Mouse (Mus musculus) thymus, postnatal 36 days (tissue): ENCODE measurements around the gene Ralgps2.

Experiments used
- DNase-seq, 2 experiments: peaks; one replicate each; pipeline ENCODE4 v3.0.0; 2022; ENCODE audit warnings: mixed read lengths in 2 of 2

Gene Ralgps2

DNA sequence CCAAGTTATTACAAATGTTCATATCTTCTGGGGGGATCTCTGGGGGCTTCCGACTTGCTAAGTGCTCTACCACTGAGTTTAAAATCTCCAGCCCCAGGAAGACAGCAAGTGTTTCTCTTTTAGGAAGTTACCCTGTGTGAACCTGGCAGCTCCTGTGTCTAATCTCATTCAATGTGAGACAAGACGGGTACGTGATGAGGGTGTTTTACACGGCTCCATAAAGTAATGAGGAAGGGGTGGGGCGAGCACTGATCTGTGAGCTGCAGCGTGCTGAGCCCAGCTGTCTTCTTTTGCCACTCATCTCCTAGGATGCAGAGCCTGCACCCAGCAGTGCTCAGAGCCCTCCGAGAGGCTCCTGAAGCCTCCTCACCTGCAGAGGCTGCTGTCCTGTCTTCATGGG is 127.5 kb downstream of the Ralgps2 start:
- no peak for DNase-seq

DNA sequence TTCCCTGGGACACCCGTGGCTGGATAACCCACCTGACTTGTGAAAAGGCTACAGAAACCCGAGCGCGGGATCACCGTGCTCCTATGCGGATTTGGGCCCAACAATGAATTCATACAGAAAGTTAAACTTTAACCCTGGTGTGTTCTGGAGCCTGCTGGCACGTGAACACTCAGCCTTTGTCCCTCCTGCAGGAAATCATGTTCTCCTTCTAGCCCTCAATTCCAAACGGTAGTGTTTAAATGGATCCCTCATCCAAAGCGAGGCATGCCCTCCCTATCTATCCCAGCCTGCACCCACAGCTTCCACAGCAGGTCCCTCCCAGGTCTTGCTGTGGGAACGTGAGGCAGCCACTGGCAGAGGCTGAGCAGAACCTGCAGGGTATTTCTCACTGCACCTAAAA is 131.1 kb downstream of the Ralgps2 start:
- no peak for DNase-seq

DNA sequence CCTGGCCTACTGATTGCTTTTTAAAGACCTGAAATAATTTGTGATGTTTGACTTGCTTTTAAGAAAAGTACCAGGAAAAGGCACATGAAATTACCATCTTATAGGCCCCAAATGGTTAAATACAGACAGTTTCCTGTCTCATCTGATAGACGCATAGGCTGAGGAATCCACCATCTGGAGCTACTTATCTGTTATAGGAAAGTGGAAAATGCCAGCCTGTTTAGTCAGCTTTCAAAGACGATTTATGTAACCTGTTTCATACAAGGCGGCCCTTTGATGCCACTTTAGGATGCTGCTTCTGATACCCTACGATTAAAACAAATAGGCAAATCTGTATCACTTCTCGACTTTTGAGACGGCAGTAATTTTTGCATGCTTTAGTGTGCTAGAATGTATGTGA is 138.2 kb downstream of the Ralgps2 start:
- no peak for DNase-seq

DNA sequence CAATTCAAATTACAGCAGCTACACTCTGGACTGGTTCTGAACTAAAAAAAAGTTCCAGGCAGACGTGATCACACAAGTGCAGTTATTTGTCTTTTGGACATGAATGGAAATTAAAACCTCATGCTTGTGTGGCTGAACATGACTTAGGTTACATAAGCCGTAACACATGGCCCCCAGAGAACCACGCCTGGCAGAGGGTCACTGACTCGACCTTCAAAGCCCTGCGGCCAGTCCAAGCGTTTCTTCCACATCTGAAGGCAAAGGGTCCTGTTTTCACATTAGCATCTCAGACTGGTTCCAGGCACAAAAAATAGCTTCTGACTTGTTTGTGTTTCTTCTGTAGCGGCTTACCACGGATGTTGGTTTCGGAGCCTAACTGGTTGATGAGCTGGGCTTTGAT is 143.2 kb downstream of the Ralgps2 start:
- DNase-seq: no peak

DNA sequence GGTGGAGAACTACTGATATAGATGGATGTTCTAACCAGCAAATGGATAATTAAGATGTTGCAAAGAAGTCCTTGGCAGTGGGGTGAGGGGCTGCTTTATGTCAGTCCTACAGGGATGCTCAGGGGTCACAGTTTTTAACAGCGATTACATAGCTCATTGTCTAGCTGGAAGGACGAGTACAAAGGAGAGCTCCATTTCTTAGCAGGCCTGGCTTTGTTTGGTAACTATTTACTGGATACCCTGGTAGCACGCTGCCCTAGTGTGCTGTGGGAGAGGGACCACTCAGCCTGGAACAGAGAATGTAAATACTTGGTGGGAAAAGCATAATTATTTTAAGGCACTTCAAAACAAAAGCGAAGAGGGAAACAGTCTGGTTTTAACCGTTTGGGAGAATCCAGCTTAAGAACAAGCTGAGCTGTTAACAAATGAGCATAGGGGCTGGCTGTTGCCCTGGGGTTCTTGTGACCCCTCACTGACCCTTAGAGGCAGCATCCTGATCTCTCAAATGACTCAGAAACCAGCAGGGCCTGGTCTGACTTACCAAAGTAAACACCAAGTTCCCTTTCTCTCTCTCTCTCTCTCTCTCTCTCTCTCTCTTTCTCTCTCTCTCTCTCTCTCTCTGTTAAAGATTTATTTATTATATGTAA is 149.5 kb downstream of the Ralgps2 start:
- no peak for DNase-seq

DNA sequence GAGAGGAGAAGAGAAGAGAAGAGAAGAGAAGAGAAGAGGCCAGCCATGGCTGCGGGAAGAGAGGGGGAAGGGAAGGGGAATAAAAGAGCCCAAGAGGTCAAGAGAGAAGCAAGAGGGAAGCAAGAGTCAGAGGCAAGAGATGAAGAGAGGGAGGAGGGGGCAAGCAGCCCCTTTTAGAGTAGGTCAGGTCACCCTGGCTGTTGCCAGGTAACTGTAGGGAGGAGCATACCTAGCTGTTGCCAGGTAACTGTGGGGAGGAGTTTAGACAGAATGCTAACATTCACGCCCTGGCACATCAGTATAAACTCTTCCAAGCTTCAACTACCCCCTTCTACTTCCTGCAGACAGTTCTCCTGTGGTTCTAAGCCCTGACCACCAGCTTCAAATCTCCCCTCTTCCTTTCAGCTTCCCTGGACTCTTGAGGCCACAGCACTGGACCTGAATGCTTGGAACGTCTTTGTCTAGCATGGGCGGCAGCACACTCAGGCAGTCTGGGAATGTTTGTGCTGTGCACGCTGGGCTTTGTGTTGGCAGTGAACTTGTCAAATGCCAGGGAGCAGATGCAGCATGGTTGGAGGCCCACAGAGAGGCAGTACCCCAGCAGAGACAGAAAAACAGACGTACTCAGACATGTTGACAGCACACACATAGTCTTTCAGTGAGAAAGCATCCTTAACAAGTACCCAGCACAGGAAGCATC is 152.1 kb downstream of the Ralgps2 start:
- DNase-seq: no peak

DNA sequence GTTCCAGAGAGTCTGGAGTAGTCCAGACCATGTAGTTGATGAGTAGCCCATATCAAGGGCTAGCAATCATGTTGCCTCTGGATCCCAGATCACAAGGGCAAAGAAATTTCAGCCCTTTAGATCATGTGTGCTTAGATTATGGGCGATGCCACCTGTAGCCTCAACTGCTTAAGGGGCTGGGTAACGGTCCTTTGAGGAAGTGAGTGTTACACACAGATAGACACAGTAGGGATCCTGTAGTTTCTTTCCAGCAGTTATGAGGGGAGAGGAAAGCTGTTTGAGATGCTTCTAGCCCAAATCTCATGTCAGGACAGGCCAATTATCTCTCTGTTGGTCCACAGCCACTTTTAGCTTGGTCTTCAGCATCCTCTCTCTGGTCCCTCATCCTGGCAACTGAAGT is 153.4 kb downstream of the Ralgps2 start:
- DNase-seq: no peak

DNA sequence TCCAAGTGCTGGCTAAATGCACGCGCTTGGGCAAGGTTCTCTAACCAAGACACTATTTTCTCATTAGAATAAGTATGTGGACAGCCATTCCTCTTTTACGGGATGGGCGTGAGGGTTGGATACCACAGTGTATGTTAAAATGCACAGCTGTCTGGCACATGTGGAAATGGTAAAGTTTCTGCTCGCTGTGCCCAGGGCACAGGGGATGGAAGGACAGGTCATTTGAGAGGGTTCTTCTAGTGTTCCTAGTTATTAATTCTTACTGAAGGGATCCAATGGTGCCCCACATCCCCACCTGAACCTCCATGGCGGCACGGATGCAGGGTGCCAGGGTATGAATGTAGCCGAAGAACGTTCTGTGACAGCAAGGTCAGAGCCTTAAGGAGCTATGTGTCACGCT is 154.5 kb downstream of the Ralgps2 start:
- DNase-seq: no peak

DNA sequence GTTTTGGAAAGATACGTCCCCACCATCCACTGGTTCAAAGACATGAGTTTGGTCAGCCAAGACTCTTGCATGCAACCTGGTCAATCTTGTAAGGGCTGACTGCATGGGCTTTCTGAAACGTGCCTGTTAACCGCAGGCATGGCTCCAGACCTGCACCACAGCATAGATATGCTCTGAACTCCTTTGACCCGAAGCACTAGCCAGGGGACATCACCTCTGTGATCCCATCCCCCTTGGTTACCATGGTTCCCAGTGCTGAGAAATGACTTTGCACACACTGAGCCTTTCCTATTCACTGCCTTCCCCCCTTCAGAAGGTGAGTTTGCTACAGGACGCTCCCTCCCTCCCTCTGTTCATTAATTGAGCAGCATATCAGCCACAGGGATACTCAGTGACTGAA is 155.3 kb downstream of the Ralgps2 start:
- DNase-seq: no peak

DNA sequence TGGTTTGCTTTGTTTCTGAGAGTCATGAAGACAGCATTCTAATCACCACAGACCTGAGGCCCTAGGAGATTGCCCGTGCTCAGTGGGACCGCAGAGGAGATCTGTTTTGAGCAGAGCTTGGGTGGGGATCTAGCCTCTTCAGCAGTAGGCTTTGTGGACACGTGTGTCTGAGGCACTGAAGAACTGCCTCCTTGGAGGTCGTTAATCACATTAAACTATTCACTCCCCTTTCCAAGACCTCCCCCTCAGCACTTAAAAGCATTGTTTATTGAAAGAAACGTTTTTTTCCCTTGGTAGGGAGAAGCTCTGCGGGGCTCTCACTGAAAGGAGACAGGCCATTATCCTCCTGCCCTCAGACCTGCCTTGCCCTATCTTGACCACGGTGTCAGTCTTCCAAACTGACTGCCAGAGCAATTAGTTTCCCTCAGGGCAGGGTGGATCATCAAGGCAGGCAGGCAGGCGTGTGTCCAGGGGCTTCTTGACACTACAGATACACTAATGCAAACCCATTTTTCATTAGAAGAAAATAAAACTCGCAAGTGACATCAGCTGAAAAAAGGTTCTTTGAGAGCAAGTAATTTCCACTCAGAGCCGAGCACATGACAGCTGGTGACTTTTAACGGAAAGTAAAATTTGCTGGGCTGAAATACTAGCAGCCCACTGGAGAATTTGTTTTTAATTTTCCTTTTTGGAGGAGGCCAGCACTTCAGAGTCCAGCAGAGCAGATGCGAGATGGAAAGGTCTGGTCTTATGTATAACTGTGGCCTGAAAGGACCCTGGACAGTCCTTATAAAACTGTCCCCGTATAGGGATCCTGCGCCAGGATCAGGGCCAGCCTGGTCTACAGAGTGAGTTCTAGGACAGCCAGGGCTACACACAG is 157.2 kb downstream of the Ralgps2 start:
- DNase-seq: no peak

DNA sequence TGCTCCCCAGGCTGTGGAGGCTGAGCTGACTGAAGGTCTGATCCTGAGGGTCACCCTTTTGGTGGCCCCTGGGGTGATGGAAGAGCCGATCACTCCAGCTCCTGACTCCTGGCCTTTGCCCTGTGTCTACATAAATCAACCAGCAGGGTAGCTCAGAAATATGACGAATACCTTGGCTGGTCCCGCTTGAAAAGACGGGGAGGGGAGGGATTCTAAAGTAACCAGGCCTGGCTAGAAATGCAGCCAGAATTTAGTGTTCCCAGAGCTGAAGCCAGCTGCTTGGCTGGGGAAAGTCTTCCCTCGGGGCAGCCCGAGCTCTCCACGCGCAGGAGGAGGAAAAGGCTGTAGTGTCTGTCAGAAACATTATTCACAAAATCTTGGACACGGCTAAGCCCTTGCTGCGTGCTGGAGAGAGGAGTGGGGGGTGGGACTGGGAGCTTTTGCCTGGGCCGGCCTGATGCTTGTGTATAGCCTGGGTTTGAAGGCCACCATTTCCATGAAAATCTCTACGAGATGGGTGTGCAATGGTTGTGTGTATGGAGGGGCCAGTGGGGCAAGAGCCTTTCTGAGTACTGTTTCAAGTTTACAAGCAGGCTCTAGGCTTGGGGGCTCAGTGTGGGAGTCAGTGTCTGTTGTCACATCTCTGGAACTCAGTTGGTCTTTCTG is 158.2 kb downstream of the Ralgps2 start:
- no peak for DNase-seq

DNA sequence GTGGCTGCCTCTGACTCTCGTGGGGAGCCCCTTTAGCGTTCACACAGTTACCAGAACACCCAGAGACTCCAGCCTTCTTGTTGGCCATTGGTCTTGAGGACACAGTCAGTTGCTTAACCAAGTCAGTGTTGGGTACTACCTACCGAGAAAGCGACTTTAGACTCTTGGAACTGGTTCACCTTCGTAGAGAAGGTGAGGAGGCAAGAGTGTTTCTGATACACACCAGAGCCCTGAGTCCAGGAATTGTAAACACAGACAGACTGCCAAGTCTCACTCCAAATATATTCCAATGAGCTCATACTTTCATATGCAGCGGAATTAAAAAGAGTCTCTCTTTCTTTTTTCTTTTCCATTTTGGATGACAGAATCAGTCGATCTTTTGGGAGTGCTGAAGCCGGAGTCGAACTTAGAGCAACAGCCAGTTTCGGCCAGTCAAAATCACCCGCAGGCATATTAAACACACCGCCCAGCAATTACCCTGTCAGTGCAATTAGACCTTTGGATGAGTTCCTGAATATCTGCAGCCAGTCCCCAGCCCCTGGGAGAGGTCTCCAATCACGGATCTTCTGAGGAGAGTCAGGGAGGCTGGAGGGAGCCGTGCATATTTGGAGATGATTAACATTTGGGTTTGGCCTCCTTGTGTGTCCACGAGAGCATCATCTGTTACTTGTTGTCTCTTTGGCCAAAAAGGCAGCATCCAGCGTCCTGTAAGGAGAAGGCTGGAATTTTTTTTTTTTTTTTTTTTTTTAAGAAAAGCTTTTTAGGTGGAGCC is 159.0 kb downstream of the Ralgps2 start:
- DNase-seq: no peak

DNA sequence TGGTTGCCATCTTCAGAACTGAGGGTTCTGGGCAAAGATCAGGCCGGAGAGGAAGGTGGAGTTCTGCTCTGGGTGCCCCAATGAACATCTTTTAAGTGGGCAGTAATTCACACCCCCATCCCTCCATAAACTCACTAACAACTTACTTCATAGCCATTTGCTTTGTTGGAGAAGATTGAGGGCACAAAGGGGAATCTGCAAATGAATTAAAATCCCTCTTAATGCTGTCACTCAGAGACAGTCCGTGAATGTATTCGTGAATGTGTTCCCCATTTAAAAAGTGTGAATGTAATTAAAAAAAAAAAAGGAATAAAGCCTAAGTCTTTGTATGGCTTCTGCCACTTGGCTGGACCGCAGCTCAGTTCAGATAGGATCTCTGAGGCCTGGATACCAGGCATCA is 159.8 kb downstream of the Ralgps2 start:
- no peak for DNase-seq

DNA sequence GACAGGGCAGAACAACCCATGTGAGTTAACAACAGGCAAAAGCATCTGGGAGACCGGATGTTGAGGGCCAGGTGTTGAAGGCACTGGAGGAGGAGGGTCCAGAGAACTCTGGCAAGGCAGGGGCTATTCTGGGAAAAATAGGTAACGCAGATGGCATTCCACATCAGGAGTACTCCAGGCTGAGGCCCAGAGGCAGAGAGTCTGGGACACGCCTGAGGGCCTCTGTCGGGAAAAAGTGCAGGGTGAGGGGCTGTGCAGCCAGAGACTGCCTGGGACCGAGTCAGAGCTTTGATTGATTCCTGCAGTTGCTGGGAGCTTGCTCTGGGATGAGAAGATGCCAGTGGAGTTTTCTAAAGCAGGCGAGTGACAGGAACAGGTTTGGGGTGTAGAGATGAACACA is 160.4 kb downstream of the Ralgps2 start:
- DNase-seq: no peak

DNA sequence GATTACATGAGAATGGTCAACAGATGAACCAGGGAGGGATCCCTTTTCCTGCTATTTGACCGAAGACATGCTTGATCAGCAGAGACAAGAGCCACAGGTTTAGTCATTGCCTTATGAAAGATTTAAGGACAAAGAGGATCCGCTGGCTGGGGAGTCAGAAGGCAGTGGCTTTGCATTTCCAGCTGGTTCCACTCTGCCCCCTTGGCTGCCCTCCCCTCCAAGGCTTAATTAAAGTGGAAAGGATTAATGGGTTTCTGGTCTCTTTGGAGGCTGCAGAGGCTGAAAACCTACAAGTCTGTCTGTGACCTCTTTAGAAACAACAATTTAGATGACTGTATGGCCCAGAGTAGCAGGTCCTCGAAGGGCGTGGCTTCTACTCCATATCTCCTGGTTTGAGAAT is 161.5 kb downstream of the Ralgps2 start:
- no peak for DNase-seq

DNA sequence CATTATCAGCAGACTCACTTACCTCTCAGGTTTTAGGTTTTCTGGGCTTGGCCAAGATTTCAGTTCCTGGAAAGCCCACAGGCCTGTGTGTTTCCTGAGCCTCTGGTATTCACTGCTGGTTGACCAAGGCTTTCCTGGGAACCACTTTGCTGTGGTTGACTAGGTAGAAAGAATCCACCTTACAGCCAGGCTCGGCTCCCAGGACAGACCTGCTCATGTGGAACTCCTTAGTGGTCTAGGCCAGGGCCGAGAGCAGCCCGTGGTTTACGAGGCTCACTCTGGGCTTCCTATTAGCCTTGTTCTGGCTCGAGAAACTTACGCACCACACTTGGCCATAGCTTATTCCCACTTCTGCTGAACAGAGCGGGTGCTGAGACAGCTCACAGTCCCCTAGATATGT is 163.4 kb downstream of the Ralgps2 start:
- no peak for DNase-seq

DNA sequence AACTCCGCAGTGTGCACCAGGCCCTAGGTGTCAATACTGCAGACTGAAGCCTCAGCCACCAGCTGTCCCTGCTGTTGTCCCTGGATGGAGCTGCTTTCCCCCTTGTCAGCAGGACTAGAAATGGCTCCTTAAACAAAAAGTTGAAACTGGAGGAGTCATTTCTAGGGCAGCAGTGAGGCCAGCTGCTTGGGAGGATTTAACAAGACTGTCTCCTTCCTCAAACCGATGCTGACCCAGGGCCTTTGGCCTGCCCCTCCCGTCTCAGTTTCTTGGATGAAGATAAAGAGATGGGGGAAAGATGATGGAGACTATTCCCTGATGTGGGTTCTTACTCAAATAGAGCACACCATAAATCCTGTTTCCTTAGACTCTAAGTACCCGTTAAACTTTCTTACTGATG is 164.2 kb downstream of the Ralgps2 start:
- DNase-seq: no peak

DNA sequence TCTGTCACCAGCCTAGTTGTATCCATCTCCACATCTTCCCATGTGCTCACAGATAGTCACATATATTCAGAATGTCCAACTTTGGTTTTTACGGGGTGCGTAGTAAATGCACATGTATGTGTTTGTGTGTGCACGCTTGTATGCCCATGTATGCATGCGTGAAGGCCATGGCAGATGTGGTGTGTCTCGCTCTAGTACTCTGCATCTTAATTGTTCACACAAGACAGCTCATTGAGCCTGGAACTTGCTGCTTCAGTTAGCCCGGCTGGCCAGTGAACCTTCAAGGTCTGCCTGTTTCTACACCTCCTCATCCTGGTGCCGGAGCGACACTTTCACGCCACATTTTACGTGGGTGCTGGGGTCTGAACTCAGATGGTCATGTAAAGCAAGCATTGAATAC is 168.6 kb downstream of the Ralgps2 start:
- no peak for DNase-seq

DNA sequence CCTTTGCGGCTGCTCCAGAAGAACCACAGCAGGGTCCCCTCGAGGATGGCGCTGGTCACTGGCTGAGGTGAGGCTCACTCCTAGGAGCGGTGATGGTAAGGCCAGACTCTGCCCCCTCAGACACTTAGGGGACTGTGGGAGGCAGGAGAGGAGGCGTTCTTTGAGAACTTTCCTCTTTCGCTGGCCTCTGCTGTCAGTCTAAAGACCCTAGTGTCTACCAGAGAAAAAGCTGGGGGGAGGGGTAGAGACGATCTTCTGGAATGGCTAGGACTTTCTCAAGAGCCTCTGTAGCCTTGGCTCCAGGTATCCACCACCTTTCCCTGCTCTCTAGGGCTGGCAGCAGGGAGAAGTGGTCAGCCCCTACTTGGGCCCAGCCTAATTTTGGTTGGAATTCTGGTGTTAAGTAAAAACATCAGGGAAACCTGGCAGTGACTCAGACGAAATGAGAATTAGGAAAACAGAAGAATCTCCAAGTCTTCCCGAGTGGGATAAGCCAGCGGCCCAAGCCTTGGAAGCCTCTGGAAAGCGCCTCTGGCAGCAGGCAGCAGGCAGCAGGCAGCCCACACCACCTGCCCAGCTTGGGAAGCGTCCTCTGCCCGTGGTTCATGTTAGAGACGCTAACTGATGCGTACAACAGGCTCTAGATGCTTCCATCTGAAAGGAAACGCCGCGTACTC is 169.7 kb downstream of the Ralgps2 start:
- no peak for DNase-seq

DNA sequence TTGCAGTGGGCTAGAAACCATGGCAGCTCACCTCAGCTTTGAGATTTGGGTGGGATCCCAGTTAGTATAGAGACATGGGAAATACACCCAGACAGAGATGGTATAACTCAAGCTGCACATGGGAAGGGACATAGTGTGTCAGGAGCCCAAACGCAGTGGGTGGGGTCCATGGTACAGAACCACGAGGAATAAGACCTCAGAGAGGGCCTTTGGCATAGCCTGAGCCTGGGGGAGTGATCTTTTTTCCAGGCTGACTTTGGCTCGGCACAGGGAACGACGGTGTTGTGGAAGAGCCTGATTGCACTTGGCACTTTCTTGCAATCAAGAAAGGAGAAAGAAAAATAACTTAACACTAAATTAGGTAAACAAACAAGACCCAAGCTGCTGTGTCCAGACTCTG is 170.3 kb downstream of the Ralgps2 start:
- DNase-seq: no peak

DNA sequence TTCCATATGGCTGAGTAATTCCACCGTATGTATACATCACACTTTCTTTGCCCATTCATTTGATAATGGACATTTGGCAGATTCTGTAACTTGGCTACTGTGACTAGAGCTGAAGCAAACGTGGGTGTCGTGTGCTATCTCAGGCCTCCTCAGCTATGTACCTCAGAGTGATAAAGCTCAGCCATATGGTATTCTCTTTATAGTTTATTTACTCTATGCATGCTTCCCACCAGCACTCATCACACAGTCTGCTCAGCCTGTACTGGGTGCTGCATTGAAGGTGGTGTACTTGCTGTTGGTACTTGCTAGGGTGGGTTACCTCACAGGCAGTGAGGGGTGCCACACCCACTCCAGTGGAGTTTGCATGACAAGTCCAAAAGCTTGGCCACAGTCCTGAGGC is 174.1 kb downstream of the Ralgps2 start:
- no peak for DNase-seq

DNA sequence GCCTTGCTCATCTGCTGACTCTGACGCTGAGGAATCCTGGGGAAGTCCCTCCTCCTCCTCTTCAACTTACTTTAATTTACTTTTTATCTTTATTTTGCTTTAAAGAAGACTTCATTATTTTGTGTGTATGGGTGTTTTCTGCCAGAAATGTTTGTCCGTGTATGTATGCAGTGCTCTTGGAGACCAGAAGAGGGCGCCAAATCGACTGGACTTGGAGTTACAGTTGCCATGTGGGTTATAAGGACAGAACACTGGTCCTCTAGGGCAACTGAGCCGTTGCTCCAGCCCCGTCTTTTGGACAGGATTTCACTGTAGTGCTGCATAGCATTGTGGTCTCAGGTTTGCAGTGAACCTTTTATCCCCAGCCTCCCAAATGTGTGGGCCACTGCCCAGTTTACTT is 174.8 kb downstream of the Ralgps2 start:
- DNase-seq: no peak
